Mouse (Mus musculus) testis, postnatal 10 days (tissue): ENCODE data around the gene Camk1d.
A peak's percentile ranks its signal among the peaks of the same experiment; 100 is the strongest.
"Not testable (repeated sequence)": the region's sequence is repeated elsewhere in the genome, so short reads cannot be mapped to it uniquely, and the experiment has no call there.

ENCODE experiments used
- DNase-seq: peaks from one replicate; pipeline ENCODE4 v3.0.0; 2021; ENCODE audit warnings: low spot score

Gene Camk1d

DNA sequence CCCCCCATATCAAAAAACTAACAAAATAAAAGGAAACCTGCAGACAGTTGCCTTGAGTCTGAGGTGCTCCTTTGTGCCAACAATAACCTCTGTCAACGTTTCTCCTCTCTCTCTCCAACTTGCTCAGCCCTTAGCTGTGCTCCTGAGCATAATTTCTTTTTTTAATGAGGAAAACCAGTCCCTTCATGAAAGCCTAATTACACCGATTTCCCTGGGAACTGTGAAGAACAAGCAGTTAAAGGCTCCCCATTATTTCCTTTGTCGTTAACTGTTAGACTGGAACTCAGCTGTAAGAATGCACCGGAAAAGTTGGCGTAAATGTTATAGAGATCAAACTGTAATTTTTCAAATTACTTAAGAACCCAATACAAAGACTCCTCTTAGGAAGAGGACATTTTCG lies 316.3 kb downstream of the Camk1d start:
- no peak for DNase-seq

DNA sequence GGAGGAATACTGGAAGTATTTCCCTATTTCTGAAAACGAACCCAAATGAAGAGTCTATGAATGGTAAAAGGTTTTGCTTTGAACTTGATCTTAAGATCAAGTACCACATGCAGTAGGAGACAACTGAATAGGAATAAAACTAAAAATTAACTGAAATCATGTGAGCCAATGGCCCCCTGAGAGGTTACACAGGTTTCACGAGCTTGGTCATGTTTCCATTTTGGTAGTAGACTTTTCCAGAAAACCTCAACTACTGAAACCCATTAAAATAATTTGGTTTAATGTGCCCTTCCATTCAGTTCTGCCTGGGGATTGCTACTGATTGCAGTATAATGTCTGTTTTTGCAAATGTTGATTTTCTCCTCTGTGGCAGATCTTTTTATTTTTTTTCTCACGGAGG lies 316.8 kb downstream of the Camk1d start:
- DNase-seq = no peak

DNA sequence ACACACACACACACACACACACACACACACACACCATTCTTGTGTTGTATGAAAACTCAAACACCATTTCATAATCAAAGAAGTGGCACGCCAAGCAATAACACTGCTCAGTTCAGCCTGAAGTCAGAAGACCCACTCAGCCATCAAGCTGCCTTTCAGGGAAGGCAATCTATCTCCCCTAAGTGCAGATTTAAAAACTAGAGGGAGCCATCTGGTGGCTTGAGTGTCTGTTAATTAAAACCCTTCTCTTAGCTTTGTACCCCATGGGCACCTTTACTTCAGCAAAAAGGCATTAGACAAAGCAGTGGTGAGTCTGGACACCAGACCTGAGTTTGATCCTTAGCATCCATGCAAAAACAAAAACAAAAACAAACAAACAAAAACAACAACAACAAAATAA lies 317.9 kb downstream of the Camk1d start:
- DNase-seq = no peak

DNA sequence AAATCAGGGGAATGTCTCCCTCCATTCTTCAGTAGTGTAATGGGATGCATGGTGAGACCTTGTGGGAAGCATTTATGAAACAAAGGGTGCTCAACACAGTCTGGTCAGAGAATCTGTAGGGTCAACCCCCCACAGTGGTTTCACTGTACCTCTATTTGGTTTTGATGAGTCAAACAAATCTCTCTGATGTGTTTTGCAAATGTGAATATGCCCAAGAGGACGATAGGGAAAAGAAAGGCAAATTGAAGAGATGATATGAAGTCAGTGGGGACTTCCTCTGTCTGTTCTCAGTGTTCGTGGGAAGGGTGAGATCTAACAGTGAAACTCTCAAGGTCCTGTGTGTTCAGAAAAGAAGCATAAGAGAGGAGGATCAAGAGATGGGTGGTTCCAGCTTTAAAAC lies 318.4 kb downstream of the Camk1d start:
- no peak for DNase-seq

DNA sequence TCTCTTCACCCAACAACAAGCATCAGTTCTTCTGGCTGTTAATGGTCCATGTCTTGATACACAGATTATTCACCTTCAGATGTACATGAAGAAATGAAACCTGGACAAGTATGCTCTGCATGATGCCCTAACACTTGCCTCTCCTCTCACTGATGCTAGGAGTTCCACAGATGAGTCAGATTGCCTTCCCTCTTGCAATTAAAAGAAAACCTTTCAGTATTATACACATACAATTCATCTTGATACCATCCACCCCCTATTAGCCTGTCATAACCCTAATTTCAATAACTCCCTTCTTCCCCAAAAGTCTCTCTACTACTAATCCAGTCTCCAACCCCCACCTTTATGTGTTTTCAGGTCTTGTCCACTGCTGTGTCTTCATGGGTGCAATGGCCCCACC lies 321.4 kb downstream of the Camk1d start:
- DNase-seq = no peak

DNA sequence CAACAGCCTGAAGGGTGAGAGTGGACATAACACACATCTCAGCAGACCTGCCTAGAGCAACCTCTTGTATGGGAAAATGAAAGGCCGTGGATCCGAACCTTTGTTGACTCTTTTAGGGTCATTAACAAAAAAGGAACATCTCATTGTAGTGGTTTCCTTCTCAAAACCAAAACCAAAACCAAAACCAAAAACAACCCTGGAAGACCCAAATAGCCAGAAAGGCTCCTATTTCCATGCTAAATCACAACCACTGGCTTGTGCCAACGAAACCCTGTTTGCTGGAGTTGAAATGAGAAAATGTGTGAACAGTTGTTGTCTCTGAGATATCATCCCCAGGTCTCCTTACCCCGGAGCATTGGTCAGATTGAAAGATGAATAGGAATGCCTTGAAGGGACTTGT lies 321.8 kb downstream of the Camk1d start:
- no peak for DNase-seq

DNA sequence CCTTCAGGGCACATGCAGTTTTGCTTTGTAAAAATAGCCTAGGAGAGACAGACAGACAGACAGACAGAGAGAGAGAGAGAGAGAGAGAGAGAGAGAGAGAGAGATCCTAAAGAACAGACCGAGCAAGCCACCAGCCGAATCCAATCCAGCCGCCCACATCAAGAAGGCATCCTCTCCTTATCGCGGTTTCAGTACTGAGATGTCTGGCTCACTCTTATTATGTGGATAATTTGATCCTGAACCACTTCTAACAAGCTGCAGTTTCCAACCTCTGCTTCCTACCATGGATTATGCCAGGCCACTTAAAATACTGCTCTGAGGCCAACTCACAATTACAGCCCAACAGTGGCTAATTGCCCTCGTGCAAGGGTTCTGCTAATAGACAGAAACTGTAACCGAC lies 325.9 kb downstream of the Camk1d start:
- no peak for DNase-seq

DNA sequence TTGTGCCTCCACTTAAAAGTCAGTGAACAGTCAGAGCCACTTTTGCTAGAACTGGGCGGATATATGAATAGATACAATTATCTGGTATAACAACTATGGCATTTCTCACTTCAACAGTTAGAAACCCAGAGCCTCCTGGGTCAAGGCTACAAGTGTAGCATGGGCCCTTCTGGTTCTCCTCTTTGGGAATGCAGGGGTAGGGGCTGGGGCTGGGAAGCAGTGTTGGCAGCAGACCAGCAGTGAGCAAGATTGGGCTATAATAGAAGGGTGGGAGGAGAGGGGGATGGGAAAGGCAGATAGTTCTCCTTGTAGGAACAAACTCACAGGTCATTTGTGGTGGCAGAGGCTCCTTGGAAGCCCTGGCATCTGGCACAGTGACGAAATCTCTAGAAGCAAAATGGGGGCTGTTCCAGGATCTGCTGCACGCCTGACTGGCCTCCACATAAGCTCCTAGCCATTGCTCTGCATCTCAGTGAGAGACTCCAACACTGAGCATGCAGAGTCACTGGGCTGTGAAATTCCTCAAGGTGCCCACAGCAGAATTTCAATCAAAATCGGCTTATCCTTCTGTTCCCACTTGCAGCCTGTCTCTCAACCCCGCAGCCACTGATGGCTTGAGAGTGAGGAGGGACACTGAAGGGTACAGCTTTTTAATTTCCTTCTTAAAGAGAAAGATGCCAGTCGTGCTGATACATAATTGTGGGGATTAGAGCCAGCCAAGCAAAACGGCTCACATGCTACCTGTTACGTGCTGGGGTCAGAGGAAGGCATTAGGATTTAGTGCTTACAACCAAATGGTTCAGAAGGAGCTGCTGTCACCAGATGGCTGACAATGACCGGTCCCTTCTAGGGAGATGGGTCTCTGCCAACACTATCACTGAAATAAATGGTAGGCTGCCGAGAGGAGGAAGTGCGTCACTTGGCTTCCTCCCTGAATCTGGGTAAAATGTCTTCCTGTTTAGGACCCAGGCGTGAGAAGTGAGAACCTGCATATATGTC lies 332.3 kb downstream of the Camk1d start:
- no peak for DNase-seq

DNA sequence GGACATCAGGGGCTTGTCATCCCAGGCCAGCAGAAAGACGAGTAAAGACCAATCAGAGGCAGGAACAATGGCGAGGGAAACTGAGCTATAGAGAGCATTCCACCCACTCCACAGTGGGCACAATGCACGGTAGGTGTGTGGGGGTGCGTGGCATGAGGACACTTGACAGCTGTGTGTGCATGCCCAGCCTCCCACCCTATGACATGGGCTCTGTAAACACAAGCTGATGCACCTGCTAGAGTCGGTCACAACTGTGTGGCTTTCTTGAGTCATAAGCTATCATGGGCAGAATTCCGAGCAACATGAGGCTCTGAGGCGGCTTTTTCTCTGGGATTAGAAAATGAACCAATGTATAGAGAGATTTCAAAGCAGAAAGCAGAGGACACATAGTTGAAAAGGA lies 333.3 kb downstream of the Camk1d start:
- no peak for DNase-seq

DNA sequence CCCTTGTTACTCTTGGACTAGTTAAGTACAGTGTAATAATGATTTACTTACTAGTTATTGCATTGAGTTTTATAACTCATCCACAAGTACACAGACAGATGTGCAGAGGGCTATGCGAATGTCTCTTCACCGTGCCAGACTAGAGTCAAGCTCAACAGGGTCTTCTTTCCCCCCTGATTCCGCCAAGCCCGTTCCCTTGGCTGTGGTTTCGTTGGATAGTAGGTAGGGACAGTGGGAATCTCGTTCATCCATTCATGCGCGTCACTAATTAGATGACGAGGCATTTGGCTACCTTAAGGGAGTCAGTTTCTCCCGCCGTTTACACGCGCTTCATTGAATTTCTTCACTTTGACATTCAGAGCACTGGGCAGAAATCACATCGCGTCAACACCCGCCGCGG lies 335.4 kb downstream of the Camk1d start:
- DNase-seq = not testable (repeated sequence)

DNA sequence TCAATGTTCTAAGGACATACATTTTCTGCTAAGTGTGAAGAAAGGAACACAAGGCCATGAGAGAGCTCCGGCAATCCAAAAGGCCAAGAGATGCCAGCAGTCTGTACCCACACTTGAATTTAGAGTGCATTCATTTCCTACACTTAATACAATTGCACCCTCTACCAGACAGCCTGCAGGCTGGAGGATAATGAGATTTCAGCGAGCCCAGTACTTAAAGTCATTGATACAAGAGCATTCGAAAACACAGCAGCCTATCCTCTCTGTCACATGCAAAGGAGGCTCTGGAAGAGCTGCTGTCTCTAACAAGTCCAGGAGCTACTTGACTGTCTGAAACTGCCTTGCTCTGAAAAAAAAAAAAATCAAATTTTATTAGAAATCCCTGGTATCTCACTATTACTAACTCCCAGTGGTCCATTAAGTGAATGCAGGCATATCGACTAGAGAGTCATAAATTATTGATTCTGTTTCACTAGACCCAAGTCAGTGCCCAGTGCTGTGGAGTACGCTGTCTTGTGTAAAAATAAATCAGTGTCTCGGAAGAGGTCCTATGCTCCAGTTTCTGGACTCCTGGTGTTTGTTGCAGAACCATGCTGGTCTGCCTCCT lies 336.1 kb downstream of the Camk1d start:
- DNase-seq = no peak

DNA sequence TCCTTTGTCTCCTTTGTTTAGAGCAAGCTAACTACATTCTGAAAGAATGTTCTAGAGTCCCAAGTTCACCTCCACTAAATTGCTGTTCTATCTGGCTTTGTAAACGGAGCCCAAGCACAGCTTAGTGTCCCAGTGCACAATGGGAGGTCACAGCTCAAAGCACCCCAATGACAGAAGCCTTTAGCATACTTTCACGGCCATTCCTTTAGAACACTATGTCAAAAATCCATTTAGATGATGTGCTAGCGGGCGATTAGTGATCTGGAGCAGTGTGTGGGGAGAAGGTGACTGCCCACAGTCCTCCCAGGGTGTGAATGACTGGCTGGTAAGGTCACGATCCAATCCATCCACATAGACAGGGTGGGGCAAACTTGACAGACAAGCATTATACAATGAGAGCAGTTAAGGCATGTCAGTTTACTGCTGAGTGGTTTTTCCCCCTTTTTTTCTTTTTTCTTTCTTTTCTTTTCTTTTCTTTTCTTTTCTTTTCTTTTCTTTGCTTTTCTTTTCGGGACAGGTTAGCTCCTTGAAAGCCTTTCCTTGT lies 341.4 kb downstream of the Camk1d start:
- DNase-seq = no peak

DNA sequence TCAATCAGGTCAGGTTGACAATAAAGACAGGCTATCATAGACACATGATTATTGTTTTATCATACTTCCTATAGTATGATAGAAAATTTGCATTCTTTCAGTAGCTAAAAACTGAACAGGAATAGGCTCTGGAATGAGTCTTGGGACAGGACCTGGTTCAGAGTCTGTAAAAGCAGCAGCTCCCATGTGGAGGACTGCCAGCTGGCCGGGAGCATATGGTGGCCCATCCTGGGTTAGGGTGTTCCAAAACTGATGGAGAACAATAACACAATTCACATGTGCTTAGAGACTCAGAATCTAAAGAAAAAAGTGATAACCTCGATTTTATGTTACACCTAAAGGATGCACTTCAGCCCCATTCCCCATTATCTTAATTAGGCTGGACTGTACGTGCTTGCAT lies 343.0 kb downstream of the Camk1d start:
- DNase-seq = no peak

DNA sequence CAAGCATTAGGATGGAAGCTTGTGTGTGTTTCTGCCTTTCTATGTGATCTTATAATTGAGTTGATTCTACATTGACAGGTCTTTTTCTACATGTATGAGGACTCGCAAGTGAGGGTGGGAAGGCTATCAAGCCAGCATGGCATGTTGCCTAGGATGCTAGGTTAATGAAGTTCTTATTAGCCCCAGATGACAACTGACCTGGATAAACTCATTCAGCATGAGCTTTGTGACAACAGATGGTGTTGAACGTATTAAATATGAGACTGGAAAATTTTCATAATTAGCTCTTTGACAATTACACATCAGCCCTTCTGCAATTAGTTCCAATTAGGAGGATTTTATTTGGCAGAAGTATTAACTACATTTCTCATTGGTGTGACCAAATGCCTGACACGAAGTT lies 343.7 kb downstream of the Camk1d start:
- no peak for DNase-seq

DNA sequence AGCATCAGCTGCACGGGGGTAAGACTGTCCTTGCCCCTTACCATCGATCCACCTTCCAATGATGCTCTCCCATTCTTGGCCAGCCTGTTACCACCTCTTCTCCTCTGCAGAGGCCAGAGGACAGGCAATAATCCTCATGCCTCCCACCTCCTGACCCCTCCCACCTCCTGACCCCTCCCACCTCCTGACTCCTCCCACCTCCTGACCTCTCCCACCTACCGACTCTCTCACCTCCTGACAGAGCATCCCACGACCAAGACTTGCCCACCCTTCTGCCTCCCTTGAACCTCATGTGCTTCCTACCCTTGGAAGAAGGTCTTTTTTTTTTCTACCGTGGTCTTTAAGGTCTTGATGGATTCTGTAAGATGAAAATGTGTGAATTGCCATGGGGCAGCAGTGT lies 350.5 kb downstream of the Camk1d start:
- DNase-seq = peak; percentile 46

DNA sequence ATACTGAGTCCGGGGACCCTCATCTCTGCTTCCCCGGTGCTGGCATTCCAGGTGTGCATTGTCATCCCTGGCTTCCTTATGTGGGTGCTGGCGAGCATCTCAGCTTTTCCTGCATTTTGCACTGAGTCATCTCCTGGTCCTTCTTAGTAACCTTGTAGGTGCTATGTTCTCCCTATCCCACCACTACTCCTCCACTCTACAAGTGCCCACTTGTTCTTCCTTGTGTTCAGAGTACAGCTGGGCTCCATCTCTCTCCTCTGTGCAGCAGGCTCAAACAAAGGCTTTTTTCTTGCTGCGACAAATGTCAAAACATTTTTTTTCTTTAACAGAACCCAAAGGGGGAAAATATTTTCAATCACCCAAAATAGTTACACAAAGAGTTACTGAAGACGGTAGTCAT lies 356.3 kb downstream of the Camk1d start:
- DNase-seq = no peak

DNA sequence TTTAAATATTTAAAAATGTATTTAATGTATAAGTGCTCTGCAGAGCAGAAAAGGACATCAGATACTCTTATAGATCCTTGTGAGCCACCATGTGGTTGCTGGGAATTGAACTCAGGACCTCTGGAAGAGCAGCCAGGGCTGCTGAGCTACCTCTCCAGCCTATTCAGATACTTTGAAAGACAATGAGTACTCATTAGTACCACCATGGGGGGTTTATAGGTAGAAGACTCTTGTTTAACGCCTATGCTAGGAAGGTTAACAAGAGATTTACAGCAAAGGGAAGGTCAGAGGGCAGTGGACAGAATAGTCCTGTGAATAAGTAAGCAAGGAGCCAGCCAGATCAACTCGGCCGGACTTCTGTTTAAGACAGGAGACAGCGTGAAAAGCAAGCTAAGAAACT lies 357.3 kb downstream of the Camk1d start:
- no peak for DNase-seq

DNA sequence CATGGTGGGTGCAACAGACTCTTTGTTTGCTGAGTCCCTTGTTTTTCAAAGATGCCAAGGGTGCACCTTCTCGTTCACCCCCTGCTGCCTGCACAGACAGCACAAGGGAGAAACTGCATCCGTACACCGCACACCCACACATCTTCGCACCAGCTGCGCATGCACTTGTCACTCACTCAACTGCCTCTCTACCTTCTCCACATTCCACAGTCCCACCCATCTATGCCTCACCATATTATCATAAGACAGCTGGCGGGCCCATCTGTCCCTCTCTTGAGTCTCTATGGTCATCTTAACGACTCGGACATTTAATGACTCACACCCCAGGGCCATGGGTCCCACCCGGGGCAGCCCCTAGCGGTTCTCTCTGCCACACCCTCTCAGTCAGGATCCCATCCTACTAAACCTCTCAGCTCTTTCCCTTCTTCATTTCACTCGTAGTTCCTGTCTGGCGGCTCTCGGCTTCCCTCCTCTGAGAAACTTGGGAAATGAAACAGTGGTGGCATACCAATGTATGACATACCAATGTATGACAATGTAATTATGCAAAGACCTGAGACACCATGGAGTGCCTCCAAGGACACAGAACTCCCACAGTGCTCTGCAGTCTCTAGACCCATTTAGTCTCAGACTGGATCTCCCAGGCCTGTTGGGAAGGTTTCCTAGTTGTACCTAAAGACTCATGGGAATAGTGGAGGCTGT lies 361.3 kb downstream of the Camk1d start:
- DNase-seq = no peak

DNA sequence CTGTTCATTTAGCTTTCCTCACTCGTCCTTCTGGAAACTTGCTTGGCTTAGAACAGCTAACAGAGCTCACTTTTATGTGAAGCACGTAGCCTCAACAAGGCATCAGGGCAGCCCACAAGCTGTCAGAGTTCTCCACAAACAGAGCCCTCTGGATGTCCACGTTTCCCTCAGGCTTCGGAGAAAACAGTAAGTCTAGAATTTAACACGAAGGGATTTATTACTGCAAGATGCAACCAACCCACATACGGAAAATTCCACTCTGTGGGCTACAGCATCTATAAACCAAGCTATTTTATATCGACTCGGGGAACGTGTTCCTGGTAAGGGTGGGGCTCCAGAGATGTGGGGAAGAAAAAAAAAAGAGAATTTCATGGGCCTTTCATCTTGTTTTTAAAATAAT lies 369.0 kb downstream of the Camk1d start:
- no peak for DNase-seq

DNA sequence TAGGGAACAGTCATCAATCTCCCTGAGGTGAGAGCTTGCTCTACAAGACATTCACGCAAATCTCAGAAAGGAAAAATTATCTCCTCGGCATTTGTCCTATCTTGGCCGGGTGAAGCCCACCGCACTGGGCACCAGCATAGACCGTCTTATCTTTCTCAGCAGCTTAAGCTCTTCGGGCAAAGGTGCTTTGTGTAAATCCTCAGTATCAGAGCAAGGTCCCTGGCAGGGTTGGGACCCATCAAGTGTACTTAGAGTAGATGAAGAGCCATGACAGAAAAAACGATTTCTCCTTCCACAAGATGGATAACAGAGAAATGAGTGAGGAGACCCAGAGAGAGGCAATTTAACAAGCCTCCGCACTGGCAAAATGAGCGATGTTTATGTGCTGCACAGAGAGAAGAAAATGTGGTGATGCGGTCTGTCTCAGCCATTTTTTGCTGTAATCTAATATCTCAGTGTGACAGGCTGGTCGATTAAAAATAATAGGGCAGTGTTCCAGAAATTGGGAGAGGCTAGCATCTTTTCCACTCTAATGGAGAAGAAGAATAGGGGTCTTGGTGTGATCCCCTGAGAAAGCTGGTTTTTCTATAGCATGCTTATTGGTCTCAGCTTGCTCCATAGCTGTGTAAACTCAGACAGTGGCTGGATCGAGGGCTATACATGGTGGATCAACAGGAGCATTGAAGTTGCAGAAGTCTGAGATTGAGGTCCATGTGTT lies 386.6 kb downstream of the Camk1d start:
- DNase-seq = no peak

DNA sequence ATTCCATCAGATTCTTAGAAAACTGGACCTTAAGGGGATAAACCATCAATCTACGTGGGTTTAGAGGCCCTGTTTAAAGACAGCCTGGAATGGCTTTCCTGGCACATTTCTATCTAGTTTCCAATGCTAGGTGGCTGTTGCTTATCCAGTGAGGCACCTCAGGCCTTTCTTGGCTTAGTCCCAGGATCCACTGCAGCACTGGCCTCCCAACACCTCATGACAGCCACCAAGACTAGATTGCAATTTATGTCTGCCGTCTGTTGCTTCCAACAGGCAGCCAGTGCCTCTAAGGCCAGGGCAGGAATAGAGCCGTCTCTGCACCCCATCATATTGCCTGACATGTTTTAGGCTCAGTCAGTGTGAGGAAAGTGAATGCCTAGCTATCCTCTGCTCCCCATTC lies 389.5 kb downstream of the Camk1d start:
- DNase-seq = no peak

DNA sequence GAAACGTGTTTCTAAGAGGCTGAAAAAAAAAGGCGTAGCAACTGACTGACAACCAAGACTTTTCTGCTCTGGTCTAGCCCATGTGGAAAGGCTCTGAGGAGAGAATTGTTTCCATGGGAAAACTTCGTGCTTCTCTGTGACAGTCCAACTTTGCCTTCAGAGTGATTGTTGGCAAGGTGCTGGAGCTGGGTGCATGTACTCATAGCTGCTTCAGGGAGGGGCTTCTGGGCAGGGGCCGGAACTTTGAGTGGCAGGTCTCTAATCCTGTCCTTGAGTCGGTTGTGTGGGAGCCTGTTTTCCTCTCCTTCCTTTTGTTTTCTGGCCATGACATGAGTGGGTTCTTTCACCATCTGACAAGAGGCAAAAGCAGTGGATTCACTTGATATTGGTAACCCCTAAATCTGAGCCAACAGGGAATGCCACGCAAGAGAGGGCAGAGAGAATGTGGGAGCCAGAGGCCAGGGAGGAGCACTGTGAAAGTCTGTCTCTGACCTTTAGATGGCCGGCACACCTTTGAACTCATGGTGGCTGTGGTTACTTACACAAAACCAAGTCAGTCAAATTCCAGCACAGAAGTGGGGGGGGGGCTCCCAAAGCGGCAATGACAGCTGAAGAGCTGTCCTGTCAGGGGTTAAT lies 392.5 kb downstream of the Camk1d start:
- DNase-seq = no peak
